Mouse (Mus musculus) limb, embryonic 12.5 days (tissue): ENCODE data around the gene Thbs2. TPM values are rescaled to one million over a fixed set of nuclear protein-coding genes. Genes with fewer than 3 reads are reported as not detected.

Experiments
- ATAC-seq: fragments of 200-750 bp; cut with Nextera tagmentation; 2 replicates; pipeline ENCODE4 v1.8.0; 2017; ENCODE audit warnings: low read depth, moderate TSS enrichment; ENCODE audit not compliant: insufficient number of reproducible peaks, insufficient read depth, low FRiP score, low TSS enrichment
- H3K27ac ChIP-seq: fragments of 300-500 bp; sonication (generic); 2 replicates; pipeline ENCODE4 v1.5.1; 2016; ENCODE audit warnings: mild to moderate bottlenecking, moderate library complexity
- H3K27me3 ChIP-seq: fragments of 300-500 bp; sonication (generic); 2 replicates; pipeline ENCODE4 v1.6.1; 2016; ENCODE audit warnings: mild to moderate bottlenecking, moderate library complexity
- H3K36me3 ChIP-seq: fragments of 300-500 bp; sonication (generic); 2 replicates; pipeline ENCODE4 v1.6.1; 2016; ENCODE audit warnings: mild to moderate bottlenecking, moderate library complexity
- H3K4me1 ChIP-seq: fragments of 300-500 bp; sonication (generic); replicated peaks from 2 replicates; pipeline ENCODE4 v1.6.1; 2016
- H3K4me2 ChIP-seq: fragments of 300-500 bp; sonication (generic); 2 replicates; pipeline ENCODE4 v1.6.1; 2016; ENCODE audit warnings: mild to moderate bottlenecking, moderate library complexity
- H3K4me3 ChIP-seq: fragments of 300-500 bp; sonication (generic); replicated peaks from 2 replicates; pipeline ENCODE4 v1.5.1; 2016; ENCODE audit warnings: mild to moderate bottlenecking
- H3K9ac ChIP-seq: fragments of 300-500 bp; sonication (generic); replicated peaks from 2 replicates; pipeline ENCODE4 v1.6.1; 2016; ENCODE audit warnings: mild to moderate bottlenecking, moderate library complexity
- H3K9me3 ChIP-seq: fragments of 300-500 bp; sonication (generic); 2 replicates; pipeline ENCODE4 v1.6.1; 2016; ENCODE audit warnings: mild to moderate bottlenecking, moderate library complexity
- WGBS: fragments of 180-500 bp; shearing (Covaris S2); methylation state at CpG from one replicate; pipeline ENCODE4 v1.1.7; 2016; 5-methylcytosine and 5-hydroxymethylcytosine counted together
- polyA plus RNA-seq: library from polyadenylated mRNA; unstranded; fragments of >200 nt; fragmentation: Nextera tagmentation; extraction: Ambion mirVana; gene quantifications from 2 replicates; pipeline ENCODE4 v1.2.1, GENCODE M21; 2016

Gene Thbs2
- 4.7 and 6.7 TPM in 2 replicates for polyA plus RNA-seq

DNA sequence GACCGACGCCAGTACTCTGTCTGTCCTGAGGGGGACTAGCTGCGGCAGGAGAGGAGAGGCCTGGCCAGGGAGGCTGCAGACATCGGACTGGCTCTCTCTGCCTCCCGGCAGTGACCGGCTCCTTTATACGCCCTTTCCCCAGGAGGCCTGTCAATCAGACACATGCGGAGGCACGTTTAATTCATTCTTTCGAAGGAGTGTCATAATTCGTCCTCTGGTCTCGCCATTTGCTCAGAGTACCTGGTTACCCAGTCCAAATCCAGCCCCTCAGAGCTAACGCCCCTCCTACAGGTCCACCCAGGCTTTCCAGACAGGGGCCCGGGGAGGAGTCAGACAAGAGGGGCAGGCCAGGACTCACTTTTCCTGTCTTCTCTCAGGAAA is at the start of gene Thbs2:
Thbs2 (minus strand) TSS at position 242 of the 381 bp plus-strand sequence.
- Histone ChIP-seq H3K4me3 (peak within 1 kb of the TSS; percentile 38), H3K36me3 (no peaks in the 10 kb centered on the region), H3K27ac (peak within 1 kb of the TSS; percentile 35; the same call in 1 of the 2 replicates), H3K4me2 (peak within 1 kb of the TSS; percentile 61), H3K9me3 (no peaks in the 10 kb centered on the region), H3K9ac (peak within 1 kb of the TSS; percentile 48; the same call in 1 of the 2 replicates), H3K27me3 (no peaks in the 10 kb centered on the region; the same call in 1 of the 2 replicates), H3K4me1 (peaks cover 18% of the 10 kb centered on the region)
- peak; percentile 89; the same call in 1 of the 2 replicates for ATAC-seq
- under 1% methylated on average over 14 of the region's 14 CpGs for WGBS

DNA sequence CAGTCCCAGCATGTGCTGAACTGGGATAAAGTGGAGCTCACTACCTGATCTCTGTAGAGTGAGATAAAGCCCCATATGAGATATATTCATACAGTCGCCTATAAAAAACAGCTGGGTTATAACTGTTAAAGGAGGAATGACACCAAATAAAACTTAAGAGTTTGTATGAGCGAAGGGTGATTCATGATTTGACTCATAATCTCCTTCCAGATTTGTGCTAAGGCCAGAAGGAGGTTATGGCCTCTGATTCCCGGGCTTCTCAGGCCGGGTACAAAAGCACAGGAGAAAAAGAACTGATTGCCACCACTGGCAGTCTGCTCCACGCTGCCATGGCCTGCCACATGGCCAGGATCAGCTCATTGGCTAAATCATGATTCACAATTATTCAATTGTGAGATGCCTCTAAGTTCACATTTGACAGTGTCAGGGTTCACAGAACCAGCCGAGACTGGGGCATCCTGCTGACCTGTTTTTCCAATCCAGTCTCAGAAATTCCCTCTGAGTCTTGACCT is 41.5 kb upstream of the Thbs2 start:
- H3K4me1 ChIP-seq, result no peaks in the 10 kb centered on the region
- H3K36me3 ChIP-seq, result no peaks in the 10 kb centered on the region
- H3K9ac ChIP-seq, result no peak overlapping the region
- H3K4me2 ChIP-seq, result no peak overlapping the region
- no peak for ATAC-seq
- no peak overlapping the region for H3K27ac ChIP-seq
- whole genome bisulfite sequencing, result 80% methylated on average over 6 of the region's 6 CpGs
- no peak overlapping the region for H3K4me3 ChIP-seq
- H3K9me3 ChIP-seq, result no peaks in the 10 kb centered on the region
- no peaks in the 10 kb centered on the region for H3K27me3 ChIP-seq

DNA sequence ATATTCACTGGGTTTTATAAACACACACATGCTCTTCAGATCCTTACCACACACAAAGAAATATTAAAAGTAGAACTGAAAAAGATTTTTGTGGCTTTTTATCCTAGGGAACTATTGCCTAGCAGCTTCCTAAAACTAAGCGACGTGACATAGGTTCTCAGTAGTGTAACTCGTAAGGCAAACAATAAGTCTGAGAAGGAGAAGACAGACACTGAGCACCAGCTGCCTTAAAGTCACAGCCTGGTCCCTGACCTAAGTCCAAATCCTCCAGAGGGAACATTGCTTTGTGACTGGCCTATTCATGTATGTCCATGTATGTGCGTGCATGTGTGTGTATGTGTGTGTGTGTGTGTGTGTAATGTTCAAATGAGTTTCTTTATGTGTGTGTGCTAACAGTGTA is 40.3 kb upstream of the Thbs2 start:
- Histone ChIP-seq H3K36me3 (no peaks in the 10 kb centered on the region), H3K4me3 (no peak overlapping the region), H3K9ac (no peak overlapping the region), H3K4me2 (no peak overlapping the region), H3K9me3 (no peaks in the 10 kb centered on the region), H3K27ac (no peak overlapping the region), H3K4me1 (no peaks in the 10 kb centered on the region), H3K27me3 (no peaks in the 10 kb centered on the region)
- WGBS, result 88% methylated on average over 4 of the region's 4 CpGs
- no peak for ATAC-seq

DNA sequence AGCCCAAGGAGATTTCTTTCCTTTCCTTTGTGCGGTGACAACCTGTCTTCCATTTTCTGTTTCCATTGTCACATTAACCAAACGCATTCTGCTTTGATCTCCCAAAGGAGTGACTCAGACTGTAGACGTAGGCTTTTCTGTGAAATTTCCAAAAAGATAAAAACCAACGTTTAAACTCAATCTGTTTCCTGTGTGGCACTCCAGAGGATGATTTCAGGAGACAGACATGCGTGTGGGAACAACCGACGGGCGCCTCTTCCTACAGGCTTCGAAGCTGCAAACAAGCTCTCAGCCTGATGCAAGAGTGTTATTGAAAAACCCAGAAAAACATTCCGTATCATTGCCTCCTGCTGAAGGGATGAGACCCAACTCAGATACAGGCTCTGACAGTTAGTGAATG is 39.9 kb upstream of the Thbs2 start:
- no peaks in the 10 kb centered on the region for H3K9me3 ChIP-seq
- no peak overlapping the region for H3K27ac ChIP-seq
- WGBS, result 79% methylated on average over 10 of the region's 10 CpGs
- no peak overlapping the region for H3K4me2 ChIP-seq
- no peaks in the 10 kb centered on the region for H3K36me3 ChIP-seq
- no peaks in the 10 kb centered on the region for H3K4me1 ChIP-seq
- H3K27me3 ChIP-seq, result no peaks in the 10 kb centered on the region
- H3K4me3 ChIP-seq, result no peak overlapping the region
- no peak overlapping the region for H3K9ac ChIP-seq
- no peak for ATAC-seq

DNA sequence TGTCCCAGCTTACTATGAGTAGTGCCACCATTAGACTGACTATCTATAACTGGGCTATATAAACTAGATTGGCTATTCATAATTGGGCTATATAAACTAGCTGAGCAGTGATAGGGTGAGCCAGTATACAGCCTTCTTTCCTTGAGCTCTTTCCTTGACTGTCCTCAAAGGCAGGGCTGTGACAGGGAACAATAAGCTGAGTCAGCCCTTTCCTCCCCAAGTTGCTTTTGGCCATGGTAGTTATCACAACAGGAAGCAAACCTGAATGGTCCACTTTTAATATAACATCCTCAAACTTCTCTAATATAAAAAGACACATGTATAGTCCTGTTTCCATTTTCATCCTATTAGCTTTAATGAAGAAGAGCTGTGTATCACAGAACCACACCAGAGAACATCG is 39.0 kb upstream of the Thbs2 start:
- Histone ChIP-seq H3K9me3 (no peaks in the 10 kb centered on the region), H3K27me3 (no peaks in the 10 kb centered on the region), H3K9ac (no peak overlapping the region), H3K36me3 (no peaks in the 10 kb centered on the region), H3K4me1 (no peaks in the 10 kb centered on the region), H3K27ac (no peak overlapping the region), H3K4me2 (no peak overlapping the region), H3K4me3 (no peak overlapping the region)
- no peak for ATAC-seq
- 88% methylated on average over 1 of the region's 1 CpGs for WGBS

DNA sequence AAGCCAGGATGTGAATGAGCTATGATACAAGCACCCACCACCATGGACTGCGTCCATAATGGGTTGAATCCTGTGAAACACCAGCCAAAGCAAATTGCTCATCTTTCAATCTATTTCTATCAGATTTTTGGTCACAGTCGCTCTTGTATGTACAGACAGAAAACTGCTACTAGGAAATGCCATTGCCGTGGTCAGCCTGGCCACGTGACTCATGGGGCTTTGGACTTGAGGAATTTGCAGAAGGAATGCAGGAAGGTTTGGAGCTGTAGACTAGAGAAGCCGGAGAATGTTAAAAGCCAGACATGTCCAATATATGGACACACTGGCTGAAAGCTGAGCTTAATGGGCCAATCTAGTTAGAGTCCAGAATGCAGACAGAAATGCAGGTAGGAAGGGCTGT is 36.6 kb upstream of the Thbs2 start:
- Histone ChIP-seq H3K4me2 (no peak overlapping the region), H3K4me1 (no peaks in the 10 kb centered on the region), H3K4me3 (no peak overlapping the region), H3K27ac (no peak overlapping the region), H3K36me3 (no peaks in the 10 kb centered on the region), H3K27me3 (no peaks in the 10 kb centered on the region), H3K9me3 (no peaks in the 10 kb centered on the region), H3K9ac (no peak overlapping the region)
- WGBS, result 82% methylated on average over 5 of the region's 5 CpGs
- no peak for ATAC-seq

DNA sequence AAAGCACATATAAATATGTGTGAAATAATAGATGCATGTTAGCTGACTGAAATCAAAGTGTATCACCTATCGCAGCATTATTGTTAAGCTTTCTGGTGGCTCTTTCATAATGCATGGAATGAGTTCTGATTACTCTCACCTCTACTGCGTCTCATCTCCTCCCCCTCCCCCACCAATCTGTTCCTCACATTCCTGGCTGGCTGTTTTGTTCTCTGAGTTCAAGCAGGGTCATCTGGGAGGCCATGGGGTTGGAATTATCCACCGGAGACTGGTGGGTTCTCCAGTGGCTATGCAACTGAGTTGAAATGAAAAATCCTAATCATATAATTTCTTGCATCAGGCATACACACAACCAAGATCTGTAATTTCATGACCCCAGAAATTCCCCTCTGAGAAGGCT is 33.4 kb upstream of the Thbs2 start:
- no peak for ATAC-seq
- Histone ChIP-seq H3K4me2 (no peak overlapping the region), H3K4me3 (no peak overlapping the region), H3K27me3 (no peaks in the 10 kb centered on the region), H3K9me3 (no peaks in the 10 kb centered on the region), H3K36me3 (no peaks in the 10 kb centered on the region), H3K4me1 (no peaks in the 10 kb centered on the region), H3K9ac (no peak overlapping the region), H3K27ac (no peak overlapping the region)
- WGBS, result 39% methylated on average over 3 of the region's 3 CpGs

DNA sequence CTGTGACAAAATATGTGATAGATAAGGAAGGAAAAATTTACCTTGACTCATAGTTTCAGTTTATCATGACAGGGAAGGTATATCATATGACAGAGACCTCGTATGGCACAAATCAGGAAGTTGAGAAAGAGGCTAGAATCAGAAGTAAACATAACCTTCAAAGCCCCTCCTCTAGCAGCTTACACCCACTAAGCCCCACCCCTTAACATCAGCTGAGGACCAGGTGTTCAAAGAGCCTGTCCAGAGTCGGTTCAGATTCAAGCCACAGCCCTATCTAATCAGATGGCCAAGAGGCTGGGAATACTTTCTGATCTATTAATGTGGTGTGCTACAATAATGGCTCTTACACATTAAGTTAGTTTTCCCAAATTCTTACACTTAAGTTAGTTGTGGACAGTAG is 30.8 kb upstream of the Thbs2 start:
- no peak for ATAC-seq
- H3K4me1 ChIP-seq, result no peaks in the 10 kb centered on the region
- WGBS, result 39% methylated on average over 2 of the region's 2 CpGs
- no peaks in the 10 kb centered on the region for H3K9me3 ChIP-seq
- no peak overlapping the region for H3K4me2 ChIP-seq
- H3K9ac ChIP-seq, result no peak overlapping the region
- H3K36me3 ChIP-seq, result no peaks in the 10 kb centered on the region
- H3K27ac ChIP-seq, result no peak overlapping the region
- no peaks in the 10 kb centered on the region for H3K27me3 ChIP-seq
- no peak overlapping the region for H3K4me3 ChIP-seq

DNA sequence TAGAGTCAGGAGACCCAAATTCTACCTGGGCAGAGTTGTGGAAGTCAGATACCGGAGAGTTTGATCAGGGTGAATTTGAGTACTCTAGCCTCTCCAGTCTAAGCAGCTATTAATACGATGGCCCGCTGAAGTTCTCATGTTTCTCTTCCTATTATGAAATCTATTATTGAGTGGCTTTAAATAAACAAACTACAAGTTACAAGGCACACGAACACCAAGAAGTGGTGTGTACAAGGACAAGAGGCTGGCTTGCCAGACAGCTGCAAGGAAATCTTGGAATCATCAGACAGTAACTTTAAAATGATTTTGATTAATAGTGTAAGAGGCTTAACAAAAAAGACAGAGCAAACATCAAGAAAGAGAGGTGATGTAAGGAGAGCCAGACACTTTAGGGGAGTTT is 27.3 kb upstream of the Thbs2 start:
- H3K4me2 ChIP-seq, result no peak overlapping the region
- 81% methylated on average over 4 of the region's 4 CpGs for WGBS
- H3K27ac ChIP-seq, result no peak overlapping the region
- no peak overlapping the region for H3K9ac ChIP-seq
- H3K27me3 ChIP-seq, result no peaks in the 10 kb centered on the region
- H3K4me3 ChIP-seq, result no peak overlapping the region
- H3K9me3 ChIP-seq, result no peaks in the 10 kb centered on the region
- no peaks in the 10 kb centered on the region; the same call in 1 of the 2 replicates for H3K4me1 ChIP-seq
- no peaks in the 10 kb centered on the region for H3K36me3 ChIP-seq
- ATAC-seq, result no peak

DNA sequence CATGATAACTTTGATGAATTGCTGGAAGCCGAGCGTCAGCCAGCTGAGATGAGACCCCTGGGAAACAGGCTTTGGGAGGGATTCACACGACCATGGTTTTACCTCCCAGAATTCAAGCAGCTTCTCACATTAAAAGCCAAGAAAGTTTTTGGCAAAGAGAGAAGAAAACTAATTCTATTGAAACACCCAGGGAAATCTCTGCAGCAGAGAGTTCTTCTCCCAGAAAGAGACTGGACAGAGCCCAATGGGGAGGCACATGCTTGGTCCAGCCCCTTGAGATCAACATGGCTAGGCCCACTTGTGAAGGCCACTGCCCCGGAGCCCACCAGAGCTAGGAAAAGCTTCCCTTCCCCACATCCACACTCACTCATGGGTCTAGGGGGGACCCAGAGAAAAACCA is 26.9 kb upstream of the Thbs2 start:
- no peak for ATAC-seq
- H3K36me3 ChIP-seq, result no peaks in the 10 kb centered on the region
- 84% methylated on average over 4 of the region's 4 CpGs for WGBS
- no peaks in the 10 kb centered on the region for H3K9me3 ChIP-seq
- H3K4me2 ChIP-seq, result no peak overlapping the region
- H3K4me1 ChIP-seq, result no peaks in the 10 kb centered on the region; the same call in 1 of the 2 replicates
- H3K27me3 ChIP-seq, result no peaks in the 10 kb centered on the region
- H3K27ac ChIP-seq, result no peak overlapping the region
- no peak overlapping the region for H3K9ac ChIP-seq
- no peak overlapping the region for H3K4me3 ChIP-seq

DNA sequence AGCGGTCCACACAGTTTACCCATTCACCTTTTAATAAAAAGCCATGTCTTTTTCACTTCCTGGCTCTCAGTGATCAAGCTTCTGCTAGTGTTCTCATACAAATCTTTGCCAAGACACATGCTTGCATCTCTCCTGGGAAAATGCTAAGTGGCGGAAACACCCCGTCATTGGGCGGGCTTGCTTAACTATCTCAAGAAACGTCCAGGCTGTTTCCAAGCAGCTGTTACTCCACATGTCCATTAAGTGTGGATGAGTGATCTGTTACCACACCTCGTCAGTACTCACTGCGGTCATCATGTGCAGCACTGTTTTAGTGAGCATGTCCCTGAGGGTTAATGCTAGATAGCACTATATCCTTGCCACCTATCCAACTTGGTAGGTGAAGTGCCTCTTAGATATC is 26.2 kb upstream of the Thbs2 start:
- Histone ChIP-seq H3K36me3 (no peaks in the 10 kb centered on the region), H3K4me2 (no peak overlapping the region), H3K4me1 (no peaks in the 10 kb centered on the region; the same call in 1 of the 2 replicates), H3K27me3 (no peaks in the 10 kb centered on the region), H3K9me3 (no peaks in the 10 kb centered on the region), H3K27ac (no peak overlapping the region), H3K4me3 (no peak overlapping the region), H3K9ac (no peak overlapping the region)
- ATAC-seq, result no peak
- WGBS, result 81% methylated on average over 7 of the region's 7 CpGs

DNA sequence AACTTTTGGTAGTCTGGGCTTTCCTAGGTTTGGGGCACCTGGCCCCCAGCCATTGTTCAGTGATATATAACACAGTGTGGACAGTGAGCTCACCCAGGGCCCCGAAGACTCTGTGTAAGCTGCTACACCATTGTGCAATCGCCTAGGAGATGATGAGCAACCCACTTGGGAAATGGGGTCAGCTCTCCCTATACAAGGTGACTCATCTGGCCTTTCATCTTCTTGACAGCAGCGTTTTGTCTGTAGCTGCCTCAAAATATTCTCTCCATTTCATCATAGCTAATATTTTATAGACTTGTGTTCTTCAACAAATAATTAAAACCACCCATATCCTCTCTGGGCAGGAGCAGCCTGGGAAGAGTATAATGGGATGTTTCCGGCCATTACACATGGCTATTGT is 24.8 kb upstream of the Thbs2 start:
- H3K4me2 ChIP-seq, result no peak overlapping the region
- no peaks in the 10 kb centered on the region for H3K36me3 ChIP-seq
- no peak for ATAC-seq
- H3K27me3 ChIP-seq, result no peaks in the 10 kb centered on the region
- H3K9ac ChIP-seq, result no peak overlapping the region
- H3K9me3 ChIP-seq, result no peaks in the 10 kb centered on the region
- 76% methylated on average over 4 of the region's 4 CpGs for WGBS
- no peaks in the 10 kb centered on the region; the same call in 1 of the 2 replicates for H3K4me1 ChIP-seq
- H3K27ac ChIP-seq, result no peak overlapping the region
- H3K4me3 ChIP-seq, result no peak overlapping the region
